Mouse (Mus musculus): ENCODE results near the gene Gramd1a. TPM values are rescaled to one million over a fixed set of nuclear protein-coding genes. Genes with fewer than 3 reads are reported as not detected.

Gene Gramd1a
- total and polyA plus RNA-seq, 2 experiments from 2014 or later, result 178 to 244 TPM

GRCm38 (mm10) chr7:31144886-31145285, 10.8 kb downstream of the Gramd1a start:
- no peaks in the 10 kb centered on the region for H3K9me3 ChIP-seq (ENCODE audit: low read length)
- H3K36me3 ChIP-seq (ENCODE audit: insufficient read depth), result peaks cover 50% of the 10 kb centered on the region
- DNase-seq, result no peak

GRCm38 (mm10) chr7:31140941-31141340, 14.8 kb downstream of the Gramd1a start:
- no peak for ATAC-seq
- H3K27ac ChIP-seq (ENCODE audit: low read depth, low read length), result no peak overlapping the region
- 96% methylated on average over 10 of the region's 10 CpGs for WGBS

More at GRCm38 (mm10) chr7:31144886-31145285, 10.8 kb downstream of the Gramd1a start:
- Histone ChIP-seq H3K4me3 (ENCODE audit: low read depth, low read length) (no peak overlapping the region), H3K4me1 (ENCODE audit: insufficient read depth) (peaks cover 11% of the 10 kb centered on the region), H3K9ac (no peak overlapping the region), H3K27ac (ENCODE audit: low read depth, low read length) (no peak overlapping the region), H3K27me3 (ENCODE audit: insufficient read depth, low read length) (no peaks in the 10 kb centered on the region), H3K4me2 (ENCODE audit: low read depth) (no peak overlapping the region)
- ATAC-seq, result no peak
- TF ChIP-seq CTCF (IDR thresholded peaks at IDR 0.05; ENCODE audit: low read depth), result peak; percentile 40
- WGBS, result 97% methylated on average over 16 of the region's 16 CpGs

GRCm38 (mm10) chr7:31140302-31140701, 15.4 kb downstream of the Gramd1a start:
- DNase-seq, result no peak
- H3K27ac ChIP-seq (ENCODE audit: low read depth, low read length), result no peak overlapping the region
- 96% methylated on average over 4 of the region's 4 CpGs for WGBS
- H3K4me3 ChIP-seq (ENCODE audit: low read depth, low read length), result no peak overlapping the region
- H3K9me3 ChIP-seq (ENCODE audit: low read length), result no peaks in the 10 kb centered on the region
- no peak overlapping the region for H3K9ac ChIP-seq
- H3K4me2 ChIP-seq (ENCODE audit: low read depth), result no peak overlapping the region
- peaks cover 89% of the 10 kb centered on the region for H3K36me3 ChIP-seq (ENCODE audit: insufficient read depth)
- no peak for ATAC-seq
- H3K27me3 ChIP-seq (ENCODE audit: insufficient read depth, low read length), result no peaks in the 10 kb centered on the region
- no peaks in the 10 kb centered on the region for H3K4me1 ChIP-seq (ENCODE audit: insufficient read depth)
- no peak for TF ChIP-seq CTCF (IDR thresholded peaks at IDR 0.05; ENCODE audit: low read depth)

More at GRCm38 (mm10) chr7:31140941-31141340, 14.8 kb downstream of the Gramd1a start:
- Histone ChIP-seq H3K4me3 (ENCODE audit: low read depth, low read length) (no peak overlapping the region), H3K4me1 (ENCODE audit: insufficient read depth) (no peaks in the 10 kb centered on the region), H3K9me3 (ENCODE audit: low read length) (no peaks in the 10 kb centered on the region), H3K9ac (no peak overlapping the region), H3K36me3 (ENCODE audit: insufficient read depth) (peaks cover 85% of the 10 kb centered on the region), H3K27me3 (ENCODE audit: insufficient read depth, low read length) (no peaks in the 10 kb centered on the region), H3K4me2 (ENCODE audit: low read depth) (no peak overlapping the region)
- TF ChIP-seq CTCF (IDR thresholded peaks at IDR 0.05; ENCODE audit: low read depth), result no peak
- DNase-seq, result no peak

- Histone ChIP-seq H3K4me1 (ENCODE audit: insufficient read depth) (no peaks in the 10 kb centered on the region), H3K4me2 (ENCODE audit: low read depth) (no peak overlapping the region), H3K27me3 (ENCODE audit: insufficient read depth, low read length) (no peaks in the 10 kb centered on the region), H3K9ac (no peak overlapping the region), H3K27ac (ENCODE audit: low read depth, low read length) (no peak overlapping the region), H3K36me3 (ENCODE audit: insufficient read depth) (peaks cover 94% of the 10 kb centered on the region), H3K9me3 (ENCODE audit: low read length) (no peaks in the 10 kb centered on the region), H3K4me3 (ENCODE audit: low read depth, low read length) (no peak overlapping the region)
- DNase-seq (peak; percentile 56), ATAC-seq (peak; percentile 60)
- WGBS, result 65% methylated on average over 5 of the region's 5 CpGs
- peak; percentile 82 for TF ChIP-seq CTCF (IDR thresholded peaks at IDR 0.05; ENCODE audit: low read depth)
Measured at GRCm38 (mm10) chr7:31139765-31140164, 15.9 kb downstream of the Gramd1a start.

- H3K4me3 ChIP-seq (ENCODE audit: low read depth, low read length), result no peak overlapping the region
- DNase-seq (no peak), ATAC-seq (no peak)
- H3K4me1 ChIP-seq (ENCODE audit: insufficient read depth), result no peaks in the 10 kb centered on the region
- no peaks in the 10 kb centered on the region for H3K27me3 ChIP-seq (ENCODE audit: insufficient read depth, low read length)
- peaks cover 99% of the 10 kb centered on the region for H3K36me3 ChIP-seq (ENCODE audit: insufficient read depth)
- no peaks in the 10 kb centered on the region for H3K9me3 ChIP-seq (ENCODE audit: low read length)
- no peak for TF ChIP-seq CTCF (IDR thresholded peaks at IDR 0.05; ENCODE audit: low read depth)
- WGBS, result 97% methylated on average over 10 of the region's 10 CpGs
- no peak overlapping the region for H3K9ac ChIP-seq
- H3K27ac ChIP-seq (ENCODE audit: low read depth, low read length), result no peak overlapping the region
- no peak overlapping the region for H3K4me2 ChIP-seq (ENCODE audit: low read depth)
Measured at GRCm38 (mm10) chr7:31135717-31136116, 20.0 kb downstream of the Gramd1a start.

- Histone ChIP-seq H3K27me3 (ENCODE audit: insufficient read depth, low read length) (no peaks in the 10 kb centered on the region), H3K36me3 (ENCODE audit: insufficient read depth) (peaks cover 84% of the 10 kb centered on the region), H3K9me3 (ENCODE audit: low read length) (no peaks in the 10 kb centered on the region), H3K4me1 (ENCODE audit: insufficient read depth) (no peaks in the 10 kb centered on the region), H3K9ac (no peak overlapping the region), H3K27ac (ENCODE audit: low read depth, low read length) (no peak overlapping the region), H3K4me2 (ENCODE audit: low read depth) (no peak overlapping the region), H3K4me3 (ENCODE audit: low read depth, low read length) (no peak overlapping the region)
- ATAC-seq (no peak), DNase-seq (no peak)
- WGBS, result 93% methylated on average over 4 of the region's 4 CpGs
- no peak for TF ChIP-seq CTCF (IDR thresholded peaks at IDR 0.05; ENCODE audit: low read depth)
Measured at GRCm38 (mm10) chr7:31131866-31132265, 23.8 kb downstream of the Gramd1a start.

- Histone ChIP-seq H3K27ac (ENCODE audit: low read depth, low read length) (no peak overlapping the region), H3K36me3 (ENCODE audit: insufficient read depth) (peaks cover 73% of the 10 kb centered on the region), H3K4me1 (ENCODE audit: insufficient read depth) (no peaks in the 10 kb centered on the region), H3K4me2 (ENCODE audit: low read depth) (no peak overlapping the region), H3K4me3 (ENCODE audit: low read depth, low read length) (no peak overlapping the region), H3K9me3 (ENCODE audit: low read length) (no peaks in the 10 kb centered on the region), H3K27me3 (ENCODE audit: insufficient read depth, low read length) (no peaks in the 10 kb centered on the region), H3K9ac (no peak overlapping the region)
- peak; percentile 47 for ATAC-seq
- peak; percentile 89 for TF ChIP-seq CTCF (IDR thresholded peaks at IDR 0.05; ENCODE audit: low read depth)
- DNase-seq, result peak; percentile 76
- WGBS, result 42% methylated on average over 4 of the region's 4 CpGs
Measured at GRCm38 (mm10) chr7:31130841-31131240, 24.9 kb downstream of the Gramd1a start.

Data from forebrain, postnatal 0 days (tissue).